Mouse (Mus musculus): ENCODE data around the gene Cdc42ep5. TPM values are rescaled to one million over a fixed set of nuclear protein-coding genes. Genes with fewer than 3 reads are reported as not detected.
A peak's percentile ranks its signal among the peaks of the same experiment; 100 is the strongest.

The Cdc42ep5 gene
- polyA plus RNA-seq, 1 experiment = 26.5 TPM

DNA sequence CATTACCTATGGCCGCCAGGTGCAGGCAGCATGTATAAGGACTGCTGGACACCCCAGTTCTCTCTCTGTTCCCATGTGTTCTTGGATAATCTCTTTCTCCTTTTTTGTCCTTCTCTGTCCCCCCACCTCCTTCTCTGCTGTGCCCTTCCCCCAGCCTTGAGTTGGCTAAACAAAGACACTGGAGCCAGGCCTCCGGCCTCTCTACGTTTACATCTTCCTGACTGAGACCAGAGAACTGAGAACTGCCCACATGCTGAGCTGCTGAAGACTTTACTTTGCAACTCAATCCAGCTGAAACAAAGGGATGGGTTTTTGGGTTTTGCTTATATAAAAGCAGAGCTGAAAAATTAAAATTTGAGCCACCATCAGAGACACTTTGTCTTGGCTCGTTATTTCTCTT lies 9.7 kb downstream of the Cdc42ep5 start:
- TF ChIP-seq POLR2A (IDR thresholded peaks at IDR 0.05; ENCODE audit: low read depth, low read length) (no peak), CTCF (IDR thresholded peaks at IDR 0.05; ENCODE audit: borderline replicate concordance, insufficient read depth, low read length) (no peak)

DNA sequence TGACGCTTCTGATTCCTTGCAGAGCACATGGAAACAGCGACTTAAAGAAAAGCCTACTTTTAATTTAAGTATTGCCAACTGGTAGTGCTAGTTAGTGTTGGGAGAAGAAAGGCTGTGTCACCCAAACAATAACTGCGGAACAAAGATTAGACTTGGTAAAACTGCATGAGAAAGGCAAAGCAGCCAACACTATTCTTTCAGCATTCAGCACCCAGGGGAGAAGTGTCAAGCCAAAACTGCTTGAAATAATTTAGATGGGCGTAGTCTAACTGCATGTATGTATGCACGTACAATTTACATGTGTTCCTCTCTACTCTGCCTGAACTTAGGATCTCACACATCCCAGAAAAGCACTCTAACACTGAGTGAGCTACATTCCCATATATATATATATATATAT lies 10.3 kb downstream of the Cdc42ep5 start:
- TF ChIP-seq CTCF (IDR thresholded peaks at IDR 0.05; ENCODE audit: borderline replicate concordance, insufficient read depth, low read length) = no peak
- TF ChIP-seq POLR2A (IDR thresholded peaks at IDR 0.05; ENCODE audit: low read depth, low read length) = no peak
- Histone ChIP-seq H3K27ac (ENCODE audit: insufficient read depth, low read length) (no peak overlapping the region), H3K4me1 (ENCODE audit: control insufficient read depth, insufficient read depth, low read length) (0 out of 2 replicates have a peak, but pooled peaks cover 5% of the 10 kb centered on the region), H3K4me3 (ENCODE audit: insufficient read depth, low read length) (no peak overlapping the region)

More for the DNA sequence above, 9.7 kb downstream of the Cdc42ep5 start:
- Histone ChIP-seq H3K4me3 (ENCODE audit: insufficient read depth, low read length) (no peak overlapping the region), H3K27ac (ENCODE audit: insufficient read depth, low read length) (no peak overlapping the region), H3K4me1 (ENCODE audit: control insufficient read depth, insufficient read depth, low read length) (0 out of 2 replicates have a peak, but pooled peaks cover 4% of the 10 kb centered on the region)

DNA sequence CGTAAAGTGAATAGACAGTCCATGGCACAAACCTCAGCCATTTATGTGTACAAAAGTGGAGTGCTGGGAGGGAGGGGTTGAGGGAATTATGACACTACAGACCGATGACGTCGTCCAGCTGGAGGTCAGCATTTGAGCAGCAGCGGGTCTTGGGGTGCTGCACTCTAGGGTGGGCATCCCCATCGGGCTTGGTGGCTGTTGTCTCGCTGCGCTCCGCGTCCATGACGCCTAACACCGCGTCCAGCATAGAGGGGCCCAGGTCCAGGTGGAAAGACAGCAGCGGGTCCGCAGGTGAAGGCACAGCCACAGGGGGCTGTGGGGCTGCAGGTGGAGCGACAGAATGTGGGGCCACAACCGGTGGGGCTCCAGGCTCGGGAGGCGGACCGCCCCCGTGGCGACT lies 13.4 kb downstream of the Cdc42ep5 start:
- H3K4me3 ChIP-seq (ENCODE audit: insufficient read depth, low read length) = no peak overlapping the region
- H3K4me1 ChIP-seq (ENCODE audit: control insufficient read depth, insufficient read depth, low read length) = 0 out of 2 replicates have a peak, but pooled peaks cover 5% of the 10 kb centered on the region
- no peak overlapping the region for H3K27ac ChIP-seq (ENCODE audit: insufficient read depth, low read length)
- TF ChIP-seq CTCF (IDR thresholded peaks at IDR 0.05; ENCODE audit: borderline replicate concordance, insufficient read depth, low read length) (no peak), POLR2A (IDR thresholded peaks at IDR 0.05; ENCODE audit: low read depth, low read length) (no peak)

DNA sequence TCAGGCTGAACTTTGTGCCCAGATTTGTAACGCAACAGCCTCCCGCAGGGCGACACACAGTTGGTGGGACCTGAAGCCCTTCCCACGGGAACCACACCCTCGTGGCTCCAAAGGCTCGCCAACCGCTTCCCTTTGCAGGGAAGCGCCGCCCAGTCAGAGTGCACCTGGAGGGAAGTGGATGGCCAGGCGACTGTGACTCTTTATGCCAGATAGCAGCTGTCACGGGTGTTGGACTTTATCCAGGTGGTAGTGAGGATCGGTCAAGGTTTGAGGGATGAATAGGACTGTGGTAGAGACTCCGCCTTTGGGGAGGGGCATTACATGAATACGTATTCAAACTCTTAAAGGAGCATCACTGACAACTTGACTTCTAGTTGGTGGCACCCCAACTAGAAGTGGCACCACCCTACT lies 13.8 kb downstream of the Cdc42ep5 start:
- Histone ChIP-seq H3K27ac (ENCODE audit: insufficient read depth, low read length) (no peak overlapping the region), H3K4me3 (ENCODE audit: insufficient read depth, low read length) (no peak overlapping the region), H3K4me1 (ENCODE audit: control insufficient read depth, insufficient read depth, low read length) (0 out of 2 replicates have a peak, but pooled peaks cover 5% of the 10 kb centered on the region)
- TF ChIP-seq CTCF (IDR thresholded peaks at IDR 0.05; ENCODE audit: borderline replicate concordance, insufficient read depth, low read length) = no peak
- TF ChIP-seq POLR2A (IDR thresholded peaks at IDR 0.05; ENCODE audit: low read depth, low read length) = no peak

DNA sequence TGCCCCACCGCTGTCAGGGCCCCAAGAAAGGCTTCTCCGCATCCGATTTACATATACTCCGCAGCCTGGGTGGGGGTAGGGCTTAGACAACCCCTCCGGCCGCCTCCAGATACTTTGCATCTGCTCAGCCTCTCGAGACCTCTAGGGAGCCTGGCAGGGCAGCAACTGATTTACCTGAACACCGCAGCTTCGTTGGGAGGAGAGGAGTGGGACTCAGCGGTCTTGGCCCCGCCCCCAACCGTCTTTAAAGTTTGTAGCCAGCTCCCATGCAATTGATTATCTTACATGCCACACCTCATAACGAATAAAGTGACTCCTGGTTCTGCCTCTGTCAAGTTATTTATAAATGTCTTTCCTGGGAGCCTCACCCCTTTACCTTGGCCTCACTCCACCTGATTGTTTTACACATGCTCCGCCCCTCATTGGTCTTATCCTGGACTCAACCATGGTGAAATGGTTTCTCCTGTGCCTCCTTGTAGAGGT lies 14.6 kb downstream of the Cdc42ep5 start, which contains the start of gene Leng9:
Leng9 (minus strand) TSS at position 316 of the 483 bp plus-strand sequence.
- Histone ChIP-seq H3K4me1 (ENCODE audit: control insufficient read depth, insufficient read depth, low read length) (0 out of 2 replicates have a peak, but pooled peaks cover 5% of the 10 kb centered on the region), H3K27ac (ENCODE audit: insufficient read depth, low read length) (peak within 1 kb of the TSS; percentile 91), H3K4me3 (ENCODE audit: insufficient read depth, low read length) (peak within 1 kb of the TSS; percentile 43)
- TF ChIP-seq POLR2A (IDR thresholded peaks at IDR 0.05; ENCODE audit: low read depth, low read length) (peak; percentile 1; the same call in 1 of the 2 replicates), CTCF (IDR thresholded peaks at IDR 0.05; ENCODE audit: borderline replicate concordance, insufficient read depth, low read length) (no peak)

DNA sequence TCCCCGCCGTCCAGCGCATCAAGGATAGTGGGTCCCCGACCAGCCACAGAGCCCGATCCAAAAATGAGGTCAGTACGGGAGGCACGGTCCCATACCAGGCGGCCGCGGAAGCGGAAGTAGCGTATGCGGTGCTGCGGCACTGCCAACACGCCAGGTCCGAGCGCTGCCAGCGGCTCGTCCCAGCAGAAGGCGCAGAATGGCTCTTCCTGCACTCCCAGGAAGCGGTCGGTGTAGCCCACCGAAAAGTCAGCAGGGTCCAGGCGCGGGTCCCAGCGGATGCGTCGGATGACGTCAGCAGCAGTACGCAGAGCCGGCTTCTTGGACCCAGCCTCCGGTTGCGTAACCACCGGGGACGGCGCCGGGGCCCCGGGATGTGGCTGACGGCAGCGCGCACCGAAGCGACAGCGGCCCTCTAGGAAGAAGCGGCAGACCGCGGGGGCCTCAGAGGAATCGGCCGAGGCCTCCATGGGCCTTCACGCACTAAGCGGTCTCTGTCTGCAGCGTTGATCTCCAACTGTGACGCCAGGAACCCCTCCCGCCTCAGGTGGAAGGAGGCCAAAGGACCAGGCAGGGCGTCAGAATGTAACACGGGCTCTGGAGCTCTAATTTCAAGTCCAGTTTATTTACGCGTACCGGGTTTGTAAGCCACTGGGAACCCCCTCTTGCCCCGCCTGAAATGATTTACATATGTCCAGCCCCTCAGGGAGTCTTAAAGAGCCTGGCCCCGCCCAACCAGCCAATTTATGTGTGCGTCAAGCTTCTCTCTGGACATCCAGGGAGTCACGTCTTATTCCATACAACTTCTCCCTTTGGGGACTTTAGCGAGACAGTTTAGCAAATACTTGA lies 15.2 kb downstream of the Cdc42ep5 start:
- Histone ChIP-seq H3K4me3 (ENCODE audit: insufficient read depth, low read length) (peak overlapping the region; percentile 43), H3K27ac (ENCODE audit: insufficient read depth, low read length) (peak overlapping the region; percentile 91), H3K4me1 (ENCODE audit: control insufficient read depth, insufficient read depth, low read length) (0 out of 2 replicates have a peak, but pooled peaks cover 5% of the 10 kb centered on the region)
- peak; percentile 77 for TF ChIP-seq POLR2A (IDR thresholded peaks at IDR 0.05; ENCODE audit: low read depth, low read length)
- no peak for TF ChIP-seq CTCF (IDR thresholded peaks at IDR 0.05; ENCODE audit: borderline replicate concordance, insufficient read depth, low read length)

DNA sequence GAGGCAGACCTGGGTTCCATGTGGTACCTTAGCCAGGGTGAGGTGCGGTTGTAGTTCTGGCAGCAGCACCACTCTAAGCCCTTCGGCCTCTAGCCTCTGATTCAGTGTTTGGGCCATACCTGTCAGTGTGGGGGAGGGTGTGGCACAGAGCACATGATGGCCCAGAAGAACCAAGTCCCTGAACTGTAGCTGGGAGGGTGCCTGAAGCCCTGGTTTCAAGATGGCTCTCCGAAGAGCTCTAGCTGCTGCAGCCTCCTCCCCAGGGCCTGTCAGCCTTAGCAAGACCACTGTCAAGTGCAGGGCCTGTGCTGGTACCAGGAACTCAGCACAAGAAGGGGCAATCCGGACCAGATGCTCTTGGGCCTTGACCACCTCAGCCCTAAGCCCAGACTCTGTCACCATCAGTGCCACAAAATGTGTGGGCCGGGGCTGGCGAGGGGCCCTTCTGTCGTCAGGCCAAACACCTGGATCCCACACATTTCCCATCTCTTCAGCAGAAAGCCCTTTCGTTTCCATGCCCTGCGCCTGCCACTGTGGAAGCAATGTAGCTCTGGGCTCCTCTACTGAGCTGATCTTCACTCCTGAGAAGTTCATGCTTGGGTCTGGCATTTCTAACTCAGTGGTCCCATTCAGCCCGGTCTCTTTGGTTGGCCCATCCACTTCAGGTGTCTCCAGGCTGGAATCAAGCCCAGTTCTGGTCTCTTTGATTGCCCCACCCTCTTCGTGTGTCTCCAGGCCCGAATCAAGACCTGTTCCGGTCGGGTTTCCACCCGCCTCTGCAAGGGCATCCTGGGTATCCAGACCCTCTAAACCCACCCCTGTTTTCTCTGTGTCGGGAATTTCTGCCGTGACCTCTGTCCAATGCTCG lies 16.1 kb downstream of the Cdc42ep5 start:
- Histone ChIP-seq H3K27ac (ENCODE audit: insufficient read depth, low read length) (peak overlapping the region; percentile 91), H3K4me3 (ENCODE audit: insufficient read depth, low read length) (peak overlapping the region; percentile 43), H3K4me1 (ENCODE audit: control insufficient read depth, insufficient read depth, low read length) (0 out of 2 replicates have a peak, but pooled peaks cover 5% of the 10 kb centered on the region)
- TF ChIP-seq POLR2A (IDR thresholded peaks at IDR 0.05; ENCODE audit: low read depth, low read length) (0 out of 2 replicates have a peak, but pooled peaks have one; percentile 28), CTCF (IDR thresholded peaks at IDR 0.05; ENCODE audit: borderline replicate concordance, insufficient read depth, low read length) (no peak)

DNA sequence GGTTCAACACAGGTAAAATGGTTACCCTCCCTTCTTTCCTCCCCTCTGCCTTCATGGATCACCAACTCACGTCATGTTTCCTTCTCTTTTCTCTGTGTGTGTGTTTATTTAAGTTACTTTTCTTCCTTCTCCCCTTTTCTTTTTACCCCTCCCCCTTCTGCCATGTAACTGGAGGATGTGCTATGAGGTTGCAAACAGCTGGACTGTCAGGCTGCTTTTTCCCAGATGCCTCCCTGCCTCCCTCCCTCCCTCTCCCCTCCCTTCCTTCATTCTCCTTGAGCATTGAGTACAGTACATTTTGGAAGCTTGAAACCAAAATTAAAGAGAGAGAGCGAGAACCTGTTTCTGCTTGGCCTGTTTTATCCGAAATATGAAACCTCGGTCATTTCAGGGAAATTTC lies 16.8 kb downstream of the Cdc42ep5 start:
- TF ChIP-seq POLR2A (IDR thresholded peaks at IDR 0.05; ENCODE audit: low read depth, low read length) = no peak
- Histone ChIP-seq H3K4me3 (ENCODE audit: insufficient read depth, low read length) (no peak overlapping the region), H3K27ac (ENCODE audit: insufficient read depth, low read length) (no peak overlapping the region), H3K4me1 (ENCODE audit: control insufficient read depth, insufficient read depth, low read length) (0 out of 2 replicates have a peak, but pooled peaks cover 5% of the 10 kb centered on the region)

DNA sequence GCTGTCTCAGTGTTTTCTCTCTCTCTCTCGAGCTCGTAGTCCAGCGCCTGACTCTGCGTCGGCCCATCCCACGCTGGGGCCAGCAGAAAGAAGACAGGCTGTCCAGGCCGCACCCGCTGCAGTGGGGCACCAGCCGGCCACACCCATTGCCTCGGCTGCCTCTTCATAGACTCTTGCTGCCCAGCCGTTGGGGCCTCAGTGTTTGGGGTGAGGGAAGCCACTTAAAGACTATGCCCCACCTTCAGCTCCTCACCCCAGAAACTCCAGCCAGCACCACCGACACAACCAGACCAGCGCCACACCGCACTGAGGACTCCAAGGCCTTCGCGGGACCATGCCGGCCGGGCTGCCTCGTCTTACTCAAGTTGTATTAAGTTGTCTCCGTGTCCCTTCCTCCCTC lies 17.3 kb downstream of the Cdc42ep5 start:
- no peak overlapping the region for H3K4me3 ChIP-seq (ENCODE audit: insufficient read depth, low read length)
- TF ChIP-seq CTCF (IDR thresholded peaks at IDR 0.05; ENCODE audit: borderline replicate concordance, insufficient read depth, low read length) = no peak
- no peak for TF ChIP-seq POLR2A (IDR thresholded peaks at IDR 0.05; ENCODE audit: low read depth, low read length)

More for the DNA sequence above, 17.3 kb downstream of the Cdc42ep5 start:
- Histone ChIP-seq H3K27ac (ENCODE audit: insufficient read depth, low read length) (no peak overlapping the region), H3K4me1 (ENCODE audit: control insufficient read depth, insufficient read depth, low read length) (0 out of 2 replicates have a peak, but pooled peaks cover 5% of the 10 kb centered on the region)

All from embryonic fibroblast, embryonic 13.5 days (primary cell).